Mouse (Mus musculus) neural tube, embryonic 15.5 days (tissue): ENCODE measurements at regions not wholly inside any gene's neighbourhood (a gene's known extent, or its start where the extent isn't known, plus 50 kb on each side); places are given as distances from the start of the nearest gene placed in this dataset.

ENCODE experiments used
- ATAC-seq: fragments of 200-750 bp; cut with Nextera tagmentation; 2 replicates; pipeline ENCODE4 v1.8.0; 2017; ENCODE audit warnings: mild to moderate bottlenecking, moderate TSS enrichment, moderate library complexity; ENCODE audit not compliant: low FRiP score
- H3K27ac ChIP-seq: fragments of 300-500 bp; sonication (generic); replicated peaks from 2 replicates; pipeline ENCODE4 v1.5.1; 2015; ENCODE audit warnings: mild to moderate bottlenecking, inconsistent platforms
- H3K27me3 ChIP-seq: fragments of 300-500 bp; sonication (generic); replicated peaks from 2 replicates; pipeline ENCODE4 v1.6.1; 2015; ENCODE audit warnings: inconsistent platforms
- H3K36me3 ChIP-seq: fragments of 300-500 bp; sonication (generic); 2 replicates; pipeline ENCODE4 v1.6.1; 2015; ENCODE audit warnings: inconsistent platforms
- H3K4me1 ChIP-seq: fragments of 300-500 bp; sonication (generic); 2 replicates; pipeline ENCODE4 v1.6.1; 2015; ENCODE audit warnings: inconsistent platforms
- H3K4me2 ChIP-seq: fragments of 300-500 bp; sonication (generic); 2 replicates; pipeline ENCODE4 v1.6.1; 2015; ENCODE audit warnings: inconsistent platforms, mild to moderate bottlenecking, moderate library complexity
- H3K4me3 ChIP-seq: fragments of 300-500 bp; sonication (generic); replicated peaks from 2 replicates; pipeline ENCODE4 v1.5.1; 2015; ENCODE audit warnings: mild to moderate bottlenecking, inconsistent platforms
- H3K9ac ChIP-seq: fragments of 300-500 bp; sonication (generic); replicated peaks from 2 replicates; pipeline ENCODE4 v1.6.1; 2015; ENCODE audit warnings: mild to moderate bottlenecking, inconsistent platforms
- H3K9me3 ChIP-seq: fragments of 300-500 bp; sonication (generic); replicated peaks from 2 replicates; pipeline ENCODE4 v1.6.1; 2016; ENCODE audit warnings: inconsistent platforms
- WGBS: fragments of 180-500 bp; shearing (Covaris S2); methylation state at CpG from one replicate; pipeline ENCODE4 v1.1.7; 2015; ENCODE audit warnings: mixed read lengths; 5-methylcytosine and 5-hydroxymethylcytosine counted together

GRCm38 (mm10) chrX:99286876-99287275 is 150.9 kb downstream of the Efnb1 start:
- 76% methylated on average over 2 of the region's 2 CpGs for WGBS
- no peaks in the 10 kb centered on the region for H3K9me3 ChIP-seq
- H3K4me2 ChIP-seq, result no peak overlapping the region
- no peak for ATAC-seq
- peaks cover 9% of the 10 kb centered on the region; the same call in 1 of the 2 replicates for H3K4me1 ChIP-seq
- no peak overlapping the region for H3K9ac ChIP-seq
- H3K4me3 ChIP-seq, result no peak overlapping the region
- peaks cover 58% of the 10 kb centered on the region for H3K27me3 ChIP-seq
- H3K27ac ChIP-seq, result no peak overlapping the region
- H3K36me3 ChIP-seq, result no peaks in the 10 kb centered on the region

- Histone ChIP-seq H3K4me3 (no peak overlapping the region), H3K4me1 (0 out of 2 replicates have a peak, but pooled peaks cover 3% of the 10 kb centered on the region), H3K9me3 (no peaks in the 10 kb centered on the region), H3K36me3 (no peaks in the 10 kb centered on the region), H3K27me3 (peaks cover 59% of the 10 kb centered on the region), H3K9ac (no peak overlapping the region), H3K27ac (no peak overlapping the region; the same call in 1 of the 2 replicates), H3K4me2 (no peak overlapping the region)
- ATAC-seq, result peak; percentile 61; the same call in 1 of the 2 replicates
- WGBS, result 17% methylated on average over 9 of the region's 9 CpGs
Observed at GRCm38 (mm10) chrX:99285611-99286010, 149.7 kb downstream of the Efnb1 start.

DNA sequence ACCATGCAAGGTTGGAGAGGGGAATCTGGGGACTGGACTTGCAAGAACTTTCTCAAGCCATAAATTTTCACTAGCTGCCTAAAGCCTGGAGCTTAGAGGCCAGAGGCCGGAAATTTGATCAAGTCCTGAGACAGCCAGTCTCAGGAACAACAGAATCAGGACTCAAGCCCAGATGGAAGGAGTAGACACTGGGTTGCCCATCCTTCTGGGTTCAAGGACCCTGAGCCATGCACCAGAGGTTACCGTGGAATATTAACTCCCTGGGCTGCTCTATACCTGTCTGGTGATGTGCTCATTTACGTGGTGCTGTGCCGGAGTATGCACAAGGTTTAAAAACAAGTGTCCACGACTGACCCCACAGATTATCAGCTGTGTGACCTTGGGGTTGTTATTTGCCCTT is 145.1 kb downstream of the Efnb1 start:
- H3K36me3 ChIP-seq, result no peaks in the 10 kb centered on the region
- no peak overlapping the region for H3K4me3 ChIP-seq
- no peak overlapping the region for H3K4me2 ChIP-seq
- H3K9ac ChIP-seq, result no peak overlapping the region
- H3K27ac ChIP-seq, result no peak overlapping the region
- 0 out of 2 replicates have a peak, but pooled peaks cover 3% of the 10 kb centered on the region for H3K4me1 ChIP-seq
- H3K27me3 ChIP-seq, result peaks cover 41% of the 10 kb centered on the region
- ATAC-seq, result no peak
- 75% methylated on average over 5 of the region's 5 CpGs for WGBS
- no peaks in the 10 kb centered on the region for H3K9me3 ChIP-seq

GRCm38 (mm10) chrX:99280543-99280942 is 144.6 kb downstream of the Efnb1 start:
- Histone ChIP-seq H3K9ac (no peak overlapping the region), H3K36me3 (no peaks in the 10 kb centered on the region), H3K4me3 (no peak overlapping the region), H3K27me3 (peaks cover 37% of the 10 kb centered on the region), H3K4me2 (no peak overlapping the region), H3K27ac (no peak overlapping the region), H3K4me1 (no peaks in the 10 kb centered on the region), H3K9me3 (no peaks in the 10 kb centered on the region)
- WGBS, result 46% methylated on average over 5 of the region's 5 CpGs
- no peak for ATAC-seq

DNA sequence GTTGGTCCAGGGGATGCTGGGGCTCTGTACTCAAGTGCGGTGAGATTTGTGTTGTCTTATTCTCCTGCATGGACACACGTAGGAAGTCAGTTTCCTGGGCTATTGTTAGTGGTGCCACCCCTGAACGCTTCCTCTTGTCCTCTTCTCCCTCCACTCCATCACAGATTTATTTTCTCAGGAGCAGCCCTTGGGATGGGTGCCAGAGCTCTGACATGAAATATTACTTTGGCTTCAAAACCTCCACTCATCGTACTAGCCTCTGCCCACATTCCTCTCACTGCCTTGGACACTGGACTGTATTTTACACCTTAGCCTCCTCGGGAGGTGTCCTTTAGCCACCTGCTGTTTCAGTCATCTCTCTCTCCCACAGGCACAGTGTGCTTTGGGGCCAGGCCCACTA is 139.6 kb downstream of the Efnb1 start:
- Histone ChIP-seq H3K27ac (no peak overlapping the region), H3K9ac (no peak overlapping the region), H3K9me3 (no peaks in the 10 kb centered on the region), H3K36me3 (no peaks in the 10 kb centered on the region), H3K27me3 (peaks cover 26% of the 10 kb centered on the region), H3K4me3 (no peak overlapping the region), H3K4me2 (no peak overlapping the region), H3K4me1 (no peaks in the 10 kb centered on the region)
- ATAC-seq, result no peak
- 62% methylated on average over 5 of the region's 5 CpGs for WGBS

DNA sequence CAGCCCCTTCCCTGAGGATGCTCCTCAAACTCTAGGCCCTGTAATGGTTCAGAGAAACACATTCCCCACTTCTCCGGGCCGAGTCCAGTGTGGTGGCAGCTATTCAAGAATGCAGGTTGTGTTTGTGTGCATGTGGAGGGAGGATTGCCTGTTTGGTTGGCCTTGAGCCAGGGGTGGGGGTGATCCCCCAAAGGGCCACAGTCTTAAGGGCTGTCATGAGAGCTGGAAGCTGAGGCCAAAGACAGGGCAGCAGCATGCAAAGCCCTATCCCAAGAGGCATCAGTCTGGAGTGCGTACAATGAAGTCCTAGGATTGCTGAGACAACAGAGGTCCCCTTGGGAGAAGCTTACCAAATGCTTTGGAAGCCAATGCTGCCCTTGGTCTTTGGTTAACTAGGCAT is 136.0 kb downstream of the Efnb1 start:
- Histone ChIP-seq H3K27ac (no peak overlapping the region), H3K27me3 (peaks cover 11% of the 10 kb centered on the region), H3K9ac (no peak overlapping the region), H3K4me2 (no peak overlapping the region), H3K36me3 (no peaks in the 10 kb centered on the region), H3K4me3 (no peak overlapping the region), H3K9me3 (no peaks in the 10 kb centered on the region), H3K4me1 (no peaks in the 10 kb centered on the region)
- 74% methylated on average over 3 of the region's 3 CpGs for WGBS
- ATAC-seq, result no peak

DNA sequence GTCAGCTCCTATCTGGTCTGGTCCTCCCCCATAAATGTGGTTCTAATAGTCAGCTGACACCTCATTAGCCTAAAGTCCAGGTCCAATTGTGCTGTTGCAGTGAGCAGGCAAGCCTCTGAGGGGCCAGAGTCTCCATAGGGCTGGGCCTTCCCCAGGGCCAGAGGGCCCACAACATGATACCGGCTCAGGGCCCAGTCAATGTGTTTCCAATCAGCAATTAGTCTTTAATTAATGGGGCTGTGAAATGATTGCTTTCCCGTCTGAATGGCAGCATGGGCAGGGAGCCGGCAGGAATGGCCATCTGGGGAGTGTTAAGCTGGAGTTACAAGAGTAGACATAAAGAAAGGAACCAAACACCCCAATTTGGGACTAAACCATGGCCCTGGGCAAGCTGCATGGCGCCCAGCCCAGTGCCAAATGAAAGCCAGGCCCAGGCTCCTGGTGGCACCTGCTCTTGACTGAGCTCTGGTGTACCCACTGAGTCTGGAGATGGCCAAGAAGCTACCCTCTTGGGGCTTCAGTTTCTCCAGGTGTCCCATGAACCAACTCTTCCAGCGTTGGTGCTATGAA is 113.2 kb downstream of the Efnb1 start:
- no peak for ATAC-seq
- Histone ChIP-seq H3K9ac (no peak overlapping the region), H3K9me3 (no peaks in the 10 kb centered on the region), H3K4me1 (no peaks in the 10 kb centered on the region), H3K27me3 (peaks cover 38% of the 10 kb centered on the region), H3K36me3 (no peaks in the 10 kb centered on the region), H3K4me2 (no peak overlapping the region), H3K27ac (no peak overlapping the region), H3K4me3 (no peak overlapping the region)
- 52% methylated on average over 5 of the region's 5 CpGs for WGBS

DNA sequence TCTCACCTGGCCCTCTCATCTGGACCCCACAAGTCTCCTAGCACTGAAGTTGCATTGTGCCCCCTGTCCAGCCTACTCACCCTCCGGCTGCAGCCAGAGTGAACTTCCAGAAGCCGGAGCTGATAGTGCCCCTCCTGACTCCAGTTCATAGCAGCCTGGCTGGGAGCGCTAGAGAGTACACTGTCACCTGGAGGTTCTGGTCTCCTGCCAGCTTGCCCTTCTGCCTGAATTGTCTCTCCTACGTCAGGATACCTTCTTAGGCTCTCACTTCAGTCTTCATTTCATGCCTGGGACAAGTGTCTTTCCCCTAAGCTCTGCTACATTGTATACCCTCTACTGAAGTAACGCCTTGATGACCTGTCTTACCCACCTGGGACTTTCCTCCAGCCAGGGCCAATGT is 112.3 kb downstream of the Efnb1 start:
- Histone ChIP-seq H3K27me3 (peaks cover 37% of the 10 kb centered on the region), H3K4me2 (no peak overlapping the region), H3K4me1 (no peaks in the 10 kb centered on the region), H3K36me3 (no peaks in the 10 kb centered on the region), H3K9me3 (no peaks in the 10 kb centered on the region), H3K9ac (no peak overlapping the region), H3K4me3 (no peak overlapping the region), H3K27ac (no peak overlapping the region)
- ATAC-seq, result no peak
- WGBS, result 89% methylated on average over 5 of the region's 5 CpGs

GRCm38 (mm10) chrX:99246704-99247103 is 110.8 kb downstream of the Efnb1 start:
- no peak overlapping the region for H3K9ac ChIP-seq
- H3K4me2 ChIP-seq, result no peak overlapping the region
- no peaks in the 10 kb centered on the region for H3K36me3 ChIP-seq
- ATAC-seq, result no peak
- H3K4me1 ChIP-seq, result no peaks in the 10 kb centered on the region
- no peak overlapping the region for H3K27ac ChIP-seq
- no peaks in the 10 kb centered on the region for H3K9me3 ChIP-seq
- H3K4me3 ChIP-seq, result no peak overlapping the region
- H3K27me3 ChIP-seq, result peaks cover 34% of the 10 kb centered on the region
- WGBS, result 63% methylated on average over 2 of the region's 2 CpGs

DNA sequence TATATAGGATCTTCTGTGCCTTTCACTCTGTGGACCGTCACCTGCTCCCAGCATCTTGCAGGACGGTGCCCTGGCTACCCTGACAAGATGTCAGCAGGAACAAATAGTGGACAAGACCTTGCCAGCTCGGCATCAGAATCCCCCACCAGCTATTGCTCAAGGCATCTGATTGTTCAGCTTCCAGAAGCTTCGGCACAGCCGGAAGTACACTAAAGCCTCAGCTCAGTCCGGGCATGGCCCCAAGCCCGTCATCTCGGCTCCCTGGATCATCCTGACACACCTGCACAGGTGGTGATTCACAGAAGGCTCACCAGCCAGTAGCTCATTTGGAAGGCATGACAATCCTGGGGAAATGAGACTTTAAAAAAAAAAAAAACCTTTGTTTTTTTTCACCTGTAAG is 110.1 kb downstream of the Efnb1 start:
- Histone ChIP-seq H3K9ac (no peak overlapping the region), H3K9me3 (no peaks in the 10 kb centered on the region), H3K27ac (no peak overlapping the region), H3K36me3 (no peaks in the 10 kb centered on the region), H3K4me1 (no peaks in the 10 kb centered on the region), H3K4me3 (no peak overlapping the region), H3K4me2 (no peak overlapping the region), H3K27me3 (peaks cover 37% of the 10 kb centered on the region)
- 89% methylated on average over 8 of the region's 8 CpGs for WGBS
- no peak for ATAC-seq

- Histone ChIP-seq H3K4me3 (no peak overlapping the region), H3K27ac (no peak overlapping the region), H3K9me3 (no peaks in the 10 kb centered on the region), H3K4me1 (no peaks in the 10 kb centered on the region), H3K36me3 (no peaks in the 10 kb centered on the region), H3K9ac (no peak overlapping the region), H3K4me2 (no peak overlapping the region), H3K27me3 (peaks cover 37% of the 10 kb centered on the region)
- ATAC-seq, result no peak
- 87% methylated on average over 3 of the region's 3 CpGs for WGBS
Observed at GRCm38 (mm10) chrX:99245541-99245940, 109.6 kb downstream of the Efnb1 start.

GRCm38 (mm10) chrX:99243251-99243650 is 107.3 kb downstream of the Efnb1 start:
- H3K4me1 ChIP-seq, result no peaks in the 10 kb centered on the region
- H3K27ac ChIP-seq, result no peak overlapping the region
- peaks cover 35% of the 10 kb centered on the region for H3K27me3 ChIP-seq
- no peaks in the 10 kb centered on the region for H3K36me3 ChIP-seq
- H3K9ac ChIP-seq, result no peak overlapping the region
- H3K9me3 ChIP-seq, result no peaks in the 10 kb centered on the region
- no peak overlapping the region for H3K4me2 ChIP-seq
- no peak overlapping the region for H3K4me3 ChIP-seq
- no peak for ATAC-seq
- 84% methylated on average over 5 of the region's 5 CpGs for WGBS
